Mouse (Mus musculus): Measurements from ENCODE around the gene Brca1.
"Not testable (repeated sequence)": the region's sequence is repeated elsewhere in the genome, so short reads cannot be mapped to it uniquely, and the experiment has no call there.

Brca1 gene

DNA sequence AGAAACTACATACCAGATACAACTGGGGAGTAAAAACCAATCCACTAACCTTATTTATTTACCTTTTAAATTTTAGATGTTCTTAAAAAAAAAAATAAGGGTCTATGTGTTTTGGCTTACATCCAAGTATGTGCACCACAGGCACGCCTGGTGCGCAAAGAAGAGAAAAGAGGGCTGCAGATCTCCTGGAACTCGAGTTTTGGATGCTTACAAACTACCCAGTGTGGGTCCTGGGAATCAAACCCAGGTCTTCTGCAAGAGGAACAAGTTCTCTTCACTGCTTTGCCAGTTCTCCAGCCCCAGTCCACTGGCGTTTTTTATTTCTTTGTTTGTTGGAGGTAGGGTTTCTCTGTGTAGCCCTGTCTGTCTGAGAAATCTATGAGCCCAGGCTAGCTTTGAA lies 25.1 kb downstream of the Brca1 start:
- DNase-seq, result no peak

DNA sequence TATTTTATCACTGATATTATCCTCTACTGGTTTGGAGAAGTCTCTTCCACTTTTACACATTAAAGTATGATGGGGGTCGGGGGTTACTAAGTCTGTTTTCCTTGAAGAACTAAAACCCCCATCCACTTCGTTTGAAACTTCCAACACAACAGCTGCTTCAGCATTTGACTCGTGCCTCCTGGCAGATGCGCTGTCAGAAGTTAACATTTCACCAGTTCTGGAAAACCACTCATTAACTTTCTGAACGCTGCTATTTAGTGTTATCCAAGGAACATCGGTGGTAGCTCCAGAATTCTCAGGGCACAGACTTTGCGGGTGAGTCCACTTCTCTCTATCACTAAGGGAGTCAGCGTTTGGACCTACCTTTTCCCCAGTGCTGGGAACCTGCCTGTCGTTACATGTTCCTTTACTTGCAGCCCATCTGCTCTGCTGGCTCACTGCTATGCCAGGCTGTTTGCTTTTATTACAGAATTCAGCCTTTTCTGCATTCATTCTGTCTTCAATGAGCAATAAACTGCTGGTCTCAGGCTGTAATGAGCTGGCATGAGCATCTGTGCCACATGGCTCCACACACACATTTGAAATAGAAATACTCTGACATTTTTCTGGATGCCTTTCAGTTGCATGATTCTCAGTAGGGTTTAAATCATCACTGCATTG lies 25.7 kb downstream of the Brca1 start:
- no peak for DNase-seq

DNA sequence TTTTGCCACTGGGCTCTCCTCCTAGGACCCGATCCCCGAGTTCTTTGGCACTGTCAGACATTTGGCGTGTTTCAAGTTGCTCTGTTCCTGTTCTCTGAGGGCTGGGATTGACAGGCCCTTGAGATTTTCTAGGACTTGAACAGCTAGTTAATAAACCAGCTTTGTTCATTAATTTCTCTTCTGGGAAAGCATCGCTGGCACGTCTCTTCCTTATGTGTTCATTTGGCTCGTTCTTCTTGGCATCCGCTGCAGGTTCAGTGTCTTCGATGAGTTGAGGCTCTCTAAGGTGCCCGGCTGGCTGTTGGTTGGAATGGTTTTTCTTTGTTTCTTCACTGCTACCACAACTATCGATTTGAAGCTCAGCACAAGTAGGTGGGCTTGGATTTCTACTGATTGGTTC lies 26.7 kb downstream of the Brca1 start:
- no peak for DNase-seq

DNA sequence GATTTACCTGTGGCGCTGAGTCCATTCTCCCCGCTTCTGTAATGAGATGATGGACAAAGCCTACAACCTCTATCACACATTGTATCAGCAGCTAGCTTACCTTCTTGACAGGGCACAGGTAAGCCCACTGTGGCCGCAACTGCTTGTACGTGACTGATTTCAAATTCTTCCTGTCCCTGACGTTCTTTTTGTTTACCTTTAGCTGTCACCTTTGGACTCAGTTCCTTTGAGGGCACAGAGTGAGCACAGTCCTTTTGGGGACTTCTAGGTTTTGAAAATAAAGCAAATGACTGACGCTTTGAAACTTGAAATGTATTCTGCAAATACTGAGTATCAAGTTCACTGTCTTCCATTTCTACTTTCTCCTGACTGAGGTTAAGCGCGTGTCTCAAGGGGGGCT lies 27.3 kb downstream of the Brca1 start:
- no peak for DNase-seq

DNA sequence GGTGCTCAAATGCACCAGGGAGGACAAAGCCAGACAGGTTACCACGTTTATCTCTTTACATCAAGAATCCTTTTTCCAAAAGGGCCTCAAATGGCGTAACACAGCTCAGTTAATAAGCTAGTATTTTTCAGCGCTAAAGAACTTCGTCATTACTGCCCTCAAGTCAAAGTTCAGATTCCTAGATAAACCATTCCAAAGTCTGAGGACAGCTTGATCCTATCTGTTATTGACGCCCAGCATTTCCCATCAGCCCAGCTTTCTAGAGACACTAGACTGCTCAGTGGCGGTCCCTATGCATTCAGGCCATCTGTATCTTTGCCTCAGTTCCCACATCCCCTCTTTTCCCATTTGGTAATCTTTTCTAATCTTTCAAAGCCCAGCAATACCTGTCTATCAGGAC lies 32.4 kb downstream of the Brca1 start:
- no peak for DNase-seq

GRCm38 (mm10) chr11:101518937-101519336 lies 32.8 kb downstream of the Brca1 start:
- DNase-seq, result no peak

DNA sequence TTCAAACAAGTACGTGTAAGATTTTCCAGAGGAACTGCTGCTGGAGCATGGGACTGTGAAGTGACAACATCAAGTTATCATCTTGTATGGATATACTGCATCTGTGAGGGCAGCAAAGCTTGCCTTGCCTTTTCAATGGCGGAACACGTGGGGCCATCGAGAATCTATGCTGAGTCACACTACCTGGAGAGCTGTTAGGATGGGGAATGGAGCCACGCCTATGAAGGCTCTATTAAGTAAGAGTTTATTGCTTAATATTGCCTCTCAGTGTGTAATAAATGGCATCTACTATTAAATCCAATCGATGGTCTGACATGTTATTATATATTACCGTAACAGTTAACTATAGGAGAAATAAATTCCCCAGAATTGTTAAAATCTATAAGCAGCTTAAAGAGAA lies 44.7 kb downstream of the Brca1 start:
- no peak for DNase-seq

DNA sequence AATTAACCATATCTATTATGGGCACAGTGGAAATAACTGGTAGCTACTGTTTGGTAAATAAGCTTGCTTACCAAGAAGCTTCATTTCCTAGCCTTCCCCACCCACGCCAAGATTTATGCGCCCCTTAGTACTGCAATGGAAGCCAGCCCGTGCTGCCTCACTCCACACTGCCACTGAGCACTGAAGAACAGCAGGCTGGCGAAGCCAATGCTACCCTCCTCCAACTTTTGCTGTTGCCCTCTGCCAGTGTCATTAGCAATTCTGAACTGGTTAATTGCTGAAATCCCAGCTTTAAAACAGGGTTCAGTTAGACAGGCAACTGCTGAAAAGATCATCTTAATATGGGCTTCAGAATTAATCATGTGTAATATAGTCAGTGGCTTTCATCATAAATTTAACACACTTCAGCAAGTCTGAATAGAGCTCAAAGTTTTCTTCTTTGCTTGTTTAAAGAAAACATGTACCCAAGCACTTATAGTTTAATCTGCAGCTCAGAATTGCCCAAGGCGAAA lies 45.4 kb downstream of the Brca1 start:
- no peak for DNase-seq

GRCm38 (mm10) chr11:101486126-101486525 lies 65.6 kb downstream of the Brca1 start:
- DNase-seq, result no peak

- no peak for DNase-seq
Measured at GRCm38 (mm10) chr11:101485509-101486028, 66.2 kb downstream of the Brca1 start.

DNA sequence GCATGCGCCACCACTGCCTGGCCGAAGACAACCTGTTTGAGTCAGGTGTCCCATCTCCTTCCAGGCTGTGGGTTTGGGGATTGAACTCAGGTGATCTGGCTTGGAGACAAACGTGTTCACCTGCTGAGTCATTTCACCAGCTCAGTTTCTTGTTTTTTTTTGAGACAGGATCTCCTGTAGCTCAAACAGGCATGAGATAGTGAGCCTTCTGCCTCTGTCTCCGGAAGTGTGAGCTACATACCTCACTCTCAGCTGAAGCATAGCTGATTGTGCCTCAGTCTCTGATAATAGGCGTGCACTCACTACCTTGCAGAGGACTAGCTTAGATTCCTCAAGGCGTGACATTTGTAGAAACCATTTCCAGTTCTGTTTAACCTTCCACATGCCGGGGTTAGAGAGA lies 66.9 kb downstream of the Brca1 start:
- DNase-seq, result no peak

DNA sequence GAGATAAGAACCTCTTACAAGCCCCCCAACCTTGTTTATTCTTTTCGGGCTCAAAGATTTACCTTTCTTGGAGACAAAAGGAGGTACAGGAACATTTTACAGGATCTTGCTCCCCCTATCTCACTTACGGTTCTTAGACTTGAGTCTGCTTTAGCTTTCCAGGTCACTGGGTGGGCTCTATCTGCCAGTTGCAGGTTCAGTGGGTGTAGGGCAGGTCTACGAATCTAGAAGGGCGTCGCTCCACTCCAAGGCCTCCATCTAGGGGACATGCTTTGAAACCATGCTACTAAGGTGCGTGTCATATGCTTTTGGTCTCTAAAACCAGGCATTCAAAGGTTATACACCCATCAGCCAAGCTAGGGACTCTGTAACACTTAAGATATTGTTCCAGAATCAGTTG lies 67.5 kb downstream of the Brca1 start:
- no peak for DNase-seq

DNA sequence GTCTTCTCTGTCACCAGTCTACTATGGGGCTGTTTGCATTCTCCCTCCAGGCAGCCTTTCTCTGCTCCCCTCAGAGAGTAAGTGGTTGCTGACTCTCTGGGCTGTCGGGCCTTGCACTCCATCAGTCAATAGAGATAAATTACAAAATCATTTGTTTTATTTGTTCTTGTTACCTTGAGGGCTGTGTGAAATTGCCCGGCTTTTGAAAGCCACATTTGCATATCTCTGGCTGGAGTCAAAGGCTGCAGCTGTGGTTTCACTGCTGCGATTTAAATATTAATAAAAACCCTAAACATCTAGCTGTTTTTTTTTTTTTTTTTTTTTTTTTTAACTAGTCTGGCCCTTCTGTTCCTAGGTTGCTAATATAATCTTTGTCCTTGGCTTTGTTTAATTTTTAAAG lies 68.0 kb downstream of the Brca1 start:
- no peak for DNase-seq

DNA sequence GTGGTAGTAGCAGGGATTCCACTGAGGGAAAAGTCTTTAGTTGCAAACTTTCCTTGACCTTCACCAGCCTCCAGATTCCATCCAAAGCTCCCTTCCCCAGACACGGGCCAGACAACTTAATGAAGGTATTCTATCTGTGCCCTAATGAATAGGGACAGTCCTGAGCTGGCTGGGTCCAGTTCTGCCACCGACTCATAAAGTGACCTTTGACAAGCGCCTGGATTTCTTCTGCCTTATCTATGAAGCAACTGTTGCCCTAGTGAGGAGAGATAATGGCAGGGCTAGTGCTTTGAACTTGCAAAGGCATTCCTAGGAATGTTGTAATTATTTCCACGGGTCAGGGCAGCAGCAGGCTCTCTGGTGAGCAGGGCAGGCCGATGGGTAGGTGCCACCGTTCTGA lies 70.8 kb downstream of the Brca1 start:
- no peak for DNase-seq

DNA sequence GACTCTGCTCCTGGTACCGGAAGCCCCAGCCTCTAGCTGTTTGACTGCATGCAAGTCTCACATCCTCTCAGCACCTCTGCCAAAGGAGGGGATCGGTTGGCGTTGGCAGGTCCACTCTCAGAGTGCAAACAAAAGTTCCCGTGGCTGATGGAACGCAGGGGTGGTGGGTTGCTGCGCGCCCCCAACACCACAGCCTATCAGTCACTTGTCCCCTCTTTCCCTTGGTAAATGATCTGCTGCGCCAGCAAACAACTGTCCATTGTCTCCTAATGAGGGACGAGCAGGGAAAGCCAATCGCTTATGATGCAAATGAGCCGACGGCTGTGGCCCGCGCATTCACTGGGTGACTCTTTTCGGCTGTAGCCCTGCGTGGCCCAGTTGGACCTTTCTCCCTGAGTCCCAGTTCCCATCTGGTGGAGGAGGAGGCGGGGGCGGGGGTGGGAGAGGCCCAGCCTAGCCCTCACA lies 72.6 kb downstream of the Brca1 start:
- DNase-seq, result peak; percentile 34

GRCm38 (mm10) chr11:101477552-101478211 lies 74.1 kb downstream of the Brca1 start:
- no peak for DNase-seq

GRCm38 (mm10) chr11:101477194-101477551 lies 74.6 kb downstream of the Brca1 start:
- DNase-seq, result no peak

DNA sequence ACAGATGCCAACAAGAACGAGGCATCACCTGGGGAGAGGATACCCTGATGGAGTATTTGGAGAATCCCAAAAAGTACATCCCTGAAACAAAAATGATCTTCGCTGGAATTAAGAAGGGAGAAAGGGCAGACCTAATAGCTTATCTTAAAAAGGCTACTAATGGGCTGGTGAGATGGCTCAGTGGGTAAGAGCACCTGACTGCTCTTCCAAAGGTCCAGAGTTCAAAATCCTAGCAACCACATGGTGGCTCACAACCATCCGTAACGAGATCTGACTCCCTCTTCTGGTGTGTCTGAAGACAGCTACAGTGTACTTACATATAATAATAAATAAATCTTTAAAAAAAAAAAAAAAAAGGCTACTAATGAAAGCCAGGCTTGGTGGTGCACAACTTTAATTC lies 75.4 kb downstream of the Brca1 start:
- DNase-seq, result not testable (repeated sequence)

GRCm38 (mm10) chr11:101474298-101474697 lies 77.5 kb downstream of the Brca1 start:
- no peak for DNase-seq

DNA sequence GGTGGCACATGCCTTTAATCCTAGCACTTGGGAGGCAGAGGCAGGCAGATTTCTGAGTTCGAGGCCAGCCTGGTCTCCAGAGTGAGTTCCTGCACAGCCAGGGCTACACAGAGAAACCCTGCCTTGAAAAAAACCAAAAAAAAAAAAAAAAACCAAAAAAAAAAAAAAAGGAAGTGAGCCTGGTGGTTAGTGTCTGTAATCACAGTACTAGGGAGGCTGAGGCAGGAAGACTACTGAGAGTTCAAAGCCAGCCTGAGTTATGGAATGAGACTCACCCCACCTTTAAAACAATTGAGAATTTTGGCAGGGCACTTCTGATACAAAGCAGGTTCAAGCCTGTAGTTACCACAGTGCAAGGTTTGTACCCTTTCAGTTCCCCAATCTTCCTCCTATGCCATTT lies 78.1 kb downstream of the Brca1 start:
- DNase-seq, result not testable (repeated sequence)

- no peak for DNase-seq
Measured at GRCm38 (mm10) chr11:101472336-101472735, 79.4 kb downstream of the Brca1 start.

- DNase-seq, result no peak
Measured at GRCm38 (mm10) chr11:101471926-101472325, 79.8 kb downstream of the Brca1 start.

DNA sequence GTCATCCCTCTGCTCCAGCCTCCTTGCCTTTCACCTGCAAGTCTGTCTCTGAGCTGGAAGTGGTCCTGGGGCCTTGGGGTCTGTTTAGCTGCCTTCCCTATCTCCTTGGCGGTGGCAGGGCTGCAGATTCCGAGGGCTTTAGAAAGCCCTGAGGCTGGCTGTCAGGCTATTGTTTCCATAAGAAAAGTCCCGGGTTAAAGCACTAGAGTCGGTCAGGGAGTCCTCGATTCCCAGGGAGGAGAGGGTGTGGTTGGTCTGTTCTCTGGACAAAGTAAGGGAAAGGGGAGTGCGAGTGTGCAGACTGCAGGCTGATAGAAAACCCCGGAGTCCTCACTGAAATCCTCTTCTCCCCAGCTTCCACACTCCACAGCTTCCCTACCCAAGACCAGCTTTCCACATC lies 81.5 kb downstream of the Brca1 start:
- DNase-seq, result no peak

- no peak for DNase-seq
Measured at GRCm38 (mm10) chr11:101469155-101469554, 82.6 kb downstream of the Brca1 start.

Data from right cerebral cortex, adult 18-20 months (tissue).